Mouse (Mus musculus): ENCODE results near the gene Mecom. TPM values are rescaled to one million over a fixed set of nuclear protein-coding genes. Genes with fewer than 3 reads are reported as not detected.
A peak's percentile ranks its signal among the peaks of the same experiment; 100 is the strongest.
"Not testable (repeated sequence)": the region's sequence is repeated elsewhere in the genome, so short reads cannot be mapped to it uniquely, and the experiment has no call there.

Mecom gene
- polyA plus RNA-seq, 1 experiment from 2014 or later: 217 TPM

DNA sequence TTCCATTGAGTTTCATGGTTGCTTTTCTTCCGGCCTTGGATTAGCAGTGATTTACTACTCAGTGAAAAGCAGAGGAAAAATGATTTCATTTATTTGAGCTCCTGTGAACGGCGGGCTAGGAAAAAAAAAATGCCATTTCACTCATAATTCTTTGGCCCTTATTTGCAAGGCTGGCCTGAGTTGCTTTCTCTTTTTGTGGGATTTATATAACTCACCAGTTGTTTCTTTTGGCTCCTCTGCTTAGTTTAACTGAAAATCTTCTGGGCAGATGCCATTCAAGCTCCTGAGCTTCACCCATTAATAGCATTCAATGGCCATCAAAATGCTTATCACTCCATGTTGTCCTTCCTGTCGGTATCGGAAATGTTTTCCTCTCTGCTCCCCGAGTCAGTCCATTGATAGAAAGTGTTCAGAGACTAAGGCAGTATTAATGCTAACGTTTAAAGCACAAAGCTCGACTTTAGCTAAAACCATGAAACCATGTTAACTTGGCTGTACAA lies 304.0 kb downstream of the Mecom start:
- no peak for DNase-seq (ENCODE audit: low spot score)
- no peaks in the 10 kb centered on the region for H3K36me3 ChIP-seq
- no peak overlapping the region for H3K4me3 ChIP-seq
- H3K4me1 ChIP-seq: peaks cover 65% of the 10 kb centered on the region
- no peaks in the 10 kb centered on the region for H3K9me3 ChIP-seq (replicated peaks)
- peak overlapping the region; percentile 82 for H3K27ac ChIP-seq
- H3K27me3 ChIP-seq (ENCODE audit: low read depth, poor library complexity, severe bottlenecking): no peaks in the 10 kb centered on the region
- 63% methylated on average over 8 of the region's 8 CpGs for WGBS

DNA sequence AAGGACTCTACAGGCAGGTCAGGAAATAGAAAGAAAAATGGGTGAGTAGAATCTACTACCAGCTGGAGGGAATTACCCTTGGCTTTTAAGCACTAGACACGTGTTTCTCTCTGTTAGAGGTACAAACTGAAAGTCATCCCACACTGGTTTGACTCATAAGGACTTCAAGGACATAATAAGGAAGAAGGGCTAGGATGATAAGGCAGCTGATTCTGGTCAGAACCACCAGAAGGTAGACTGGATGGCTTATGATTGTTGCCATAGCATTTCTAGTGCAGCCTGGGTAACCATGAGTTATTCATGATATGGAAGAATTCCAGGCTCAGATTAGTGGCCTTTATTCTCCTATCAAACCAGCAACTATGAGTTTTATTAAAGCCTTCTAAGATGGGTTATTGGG lies 308.4 kb downstream of the Mecom start:
- WGBS: 76% methylated on average over 1 of the region's 1 CpGs
- H3K4me3 ChIP-seq: no peak overlapping the region
- no peaks in the 10 kb centered on the region for H3K9me3 ChIP-seq (replicated peaks)
- no peak for DNase-seq (ENCODE audit: low spot score)
- peaks cover 24% of the 10 kb centered on the region for H3K4me1 ChIP-seq
- no peak overlapping the region; the same call in 1 of the 2 replicates for H3K27ac ChIP-seq
- H3K36me3 ChIP-seq: peaks cover 26% of the 10 kb centered on the region
- no peaks in the 10 kb centered on the region for H3K27me3 ChIP-seq (ENCODE audit: low read depth, poor library complexity, severe bottlenecking)

DNA sequence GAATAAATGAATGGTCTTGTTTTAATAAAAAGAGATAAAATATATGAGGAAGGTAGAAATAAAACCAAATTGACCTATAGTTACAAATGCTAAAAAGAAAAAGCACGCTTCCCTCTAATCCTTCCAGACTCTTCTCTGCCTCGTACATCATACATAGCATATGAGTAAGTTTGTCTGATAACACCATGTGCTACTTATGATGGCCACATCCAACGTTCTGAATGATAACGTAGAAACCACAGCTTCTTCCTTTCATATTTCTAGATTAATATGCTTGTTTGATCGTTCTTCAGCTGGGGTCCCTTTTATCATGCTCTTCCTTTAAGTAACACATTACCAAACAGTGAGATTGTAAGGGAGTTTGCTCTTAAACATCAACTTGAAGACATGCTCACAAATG lies 310.3 kb downstream of the Mecom start:
- 93% methylated on average over 5 of the region's 5 CpGs for WGBS
- Histone ChIP-seq H3K27ac (no peak overlapping the region), H3K4me3 (no peak overlapping the region)

DNA sequence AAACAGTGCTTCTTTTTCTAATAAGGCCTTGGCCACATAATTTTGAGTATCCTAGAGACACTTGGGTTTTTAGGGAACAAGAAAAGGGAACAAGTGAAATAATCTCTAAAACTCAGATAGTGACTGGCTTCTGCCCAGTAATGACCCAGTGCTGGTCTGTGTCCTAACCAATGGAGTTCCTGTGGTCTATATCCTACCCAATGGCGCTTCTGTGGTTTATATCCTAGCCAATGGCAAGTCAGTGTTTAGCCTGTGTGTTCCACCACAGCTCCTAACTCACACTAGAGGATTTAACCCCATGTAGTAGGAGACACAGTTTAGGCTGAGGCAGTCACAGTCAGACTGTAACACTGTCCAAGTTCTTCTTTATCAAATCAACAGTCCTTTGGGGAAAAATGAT lies 313.8 kb downstream of the Mecom start:
- WGBS: 87% methylated on average over 1 of the region's 1 CpGs
- H3K4me1 ChIP-seq: peaks cover 13% of the 10 kb centered on the region
- peak; percentile 9 for DNase-seq (ENCODE audit: low spot score)
- no peak overlapping the region for H3K4me3 ChIP-seq
- H3K36me3 ChIP-seq: peaks cover 46% of the 10 kb centered on the region
- H3K27ac ChIP-seq: no peak overlapping the region
- no peaks in the 10 kb centered on the region for H3K27me3 ChIP-seq (ENCODE audit: low read depth, poor library complexity, severe bottlenecking)
- no peaks in the 10 kb centered on the region for H3K9me3 ChIP-seq (replicated peaks)

More for the DNA sequence above, 310.3 kb downstream of the Mecom start:
- Histone ChIP-seq H3K9me3 (replicated peaks) (no peaks in the 10 kb centered on the region), H3K4me1 (peaks cover 6% of the 10 kb centered on the region), H3K27me3 (ENCODE audit: low read depth, poor library complexity, severe bottlenecking) (no peaks in the 10 kb centered on the region), H3K36me3 (peaks cover 26% of the 10 kb centered on the region)
- no peak for DNase-seq (ENCODE audit: low spot score)

DNA sequence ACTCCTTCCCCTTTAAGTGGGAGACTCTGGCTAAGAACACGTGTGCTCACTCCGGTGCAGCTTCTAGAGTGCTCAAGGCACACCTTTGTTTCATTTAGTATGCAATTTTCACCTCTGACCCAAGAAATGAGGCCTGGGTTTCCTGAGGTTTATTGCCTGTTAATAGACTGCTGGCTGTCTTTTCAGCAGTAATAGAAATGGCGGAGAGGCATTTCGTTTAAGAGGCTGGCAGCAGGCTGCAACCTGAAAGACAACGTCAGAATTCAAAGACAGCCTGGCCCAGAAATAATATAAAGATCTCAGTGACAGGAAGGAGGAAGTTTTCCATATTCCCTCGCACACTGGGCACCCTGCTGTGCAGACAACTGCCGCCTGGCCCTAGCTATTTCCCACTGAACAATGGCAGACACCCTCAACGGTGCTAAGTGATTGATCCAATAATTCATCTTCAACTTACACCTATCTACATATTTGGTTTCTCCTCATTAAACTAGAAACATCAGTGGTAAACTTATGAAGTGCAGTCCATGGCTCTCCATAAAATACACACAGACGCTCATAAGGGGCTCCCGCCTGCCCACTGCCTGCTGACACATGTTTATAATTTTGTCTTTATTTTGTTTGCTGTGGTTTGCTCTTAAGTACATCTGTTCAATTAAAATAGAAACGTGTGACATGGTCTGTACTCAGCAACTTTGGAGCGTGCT lies 319.7 kb downstream of the Mecom start:
- Histone ChIP-seq H3K9me3 (replicated peaks) (no peaks in the 10 kb centered on the region), H3K4me1 (peaks cover 61% of the 10 kb centered on the region), H3K27me3 (ENCODE audit: low read depth, poor library complexity, severe bottlenecking) (no peaks in the 10 kb centered on the region), H3K4me3 (0 out of 2 replicates have a peak overlapping the region, but pooled peaks have one; percentile 6), H3K36me3 (peaks cover 20% of the 10 kb centered on the region), H3K27ac (peak overlapping the region; percentile 86)
- 18% methylated on average over 12 of the region's 12 CpGs for WGBS
- peak; percentile 85 for DNase-seq (ENCODE audit: low spot score)

DNA sequence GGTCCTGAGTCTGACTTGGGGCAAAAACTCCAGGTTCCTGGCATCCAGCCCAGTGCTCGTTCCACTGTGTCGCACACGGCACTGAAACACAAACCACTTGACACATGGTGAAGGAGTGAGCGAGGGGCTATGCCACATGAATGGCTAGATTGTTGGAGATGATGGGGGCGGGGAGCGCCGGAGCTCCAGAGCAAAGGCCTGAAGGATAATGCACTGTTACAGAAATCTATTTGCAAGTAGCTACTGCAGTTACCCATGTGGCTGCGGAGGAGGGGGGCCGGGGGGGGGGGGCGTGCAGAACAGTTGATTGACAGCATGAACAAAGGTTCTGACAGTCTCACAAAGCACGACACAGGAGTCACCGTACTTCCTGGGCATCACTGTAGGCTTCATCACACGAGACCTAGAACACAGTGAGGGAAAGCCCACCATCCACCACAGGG lies 320.9 kb downstream of the Mecom start:
- Histone ChIP-seq H3K9me3 (replicated peaks) (no peaks in the 10 kb centered on the region), H3K4me3 (no peak overlapping the region), H3K27ac (peak overlapping the region; percentile 86), H3K4me1 (peaks cover 73% of the 10 kb centered on the region), H3K27me3 (ENCODE audit: low read depth, poor library complexity, severe bottlenecking) (no peaks in the 10 kb centered on the region), H3K36me3 (peaks cover 17% of the 10 kb centered on the region)
- DNase-seq (ENCODE audit: low spot score): peak; percentile 61
- WGBS: 64% methylated on average over 13 of the region's 13 CpGs

DNA sequence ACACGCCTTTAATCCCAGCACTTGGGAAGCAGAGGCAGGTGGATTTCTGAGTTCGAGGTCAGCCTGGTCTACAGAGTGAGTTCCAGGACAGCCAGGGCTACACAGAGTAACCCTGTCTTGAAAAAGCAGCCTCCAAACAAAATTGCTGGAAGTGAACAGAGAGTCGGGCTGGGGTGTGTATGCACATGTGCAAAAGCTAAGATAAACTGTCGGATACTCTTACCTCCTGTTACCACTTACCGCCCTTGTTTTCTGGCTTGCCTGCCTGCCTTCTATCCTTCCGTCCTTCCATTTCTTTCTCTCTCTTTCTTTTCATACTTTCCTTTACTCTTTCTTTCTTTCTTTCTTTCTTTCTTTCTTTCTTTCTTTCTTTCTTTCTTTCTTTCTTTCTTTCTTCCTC lies 322.6 kb downstream of the Mecom start:
- peaks cover 88% of the 10 kb centered on the region for H3K4me1 ChIP-seq
- not testable (repeated sequence) for H3K36me3 ChIP-seq; H3K4me3 ChIP-seq; DNase-seq (ENCODE audit: low spot score); H3K27me3 ChIP-seq (ENCODE audit: low read depth, poor library complexity, severe bottlenecking); H3K9me3 ChIP-seq (replicated peaks)
- peak overlapping the region; percentile 86; the same call in 1 of the 2 replicates for H3K27ac ChIP-seq
- WGBS: 85% methylated on average over 6 of the region's 6 CpGs

DNA sequence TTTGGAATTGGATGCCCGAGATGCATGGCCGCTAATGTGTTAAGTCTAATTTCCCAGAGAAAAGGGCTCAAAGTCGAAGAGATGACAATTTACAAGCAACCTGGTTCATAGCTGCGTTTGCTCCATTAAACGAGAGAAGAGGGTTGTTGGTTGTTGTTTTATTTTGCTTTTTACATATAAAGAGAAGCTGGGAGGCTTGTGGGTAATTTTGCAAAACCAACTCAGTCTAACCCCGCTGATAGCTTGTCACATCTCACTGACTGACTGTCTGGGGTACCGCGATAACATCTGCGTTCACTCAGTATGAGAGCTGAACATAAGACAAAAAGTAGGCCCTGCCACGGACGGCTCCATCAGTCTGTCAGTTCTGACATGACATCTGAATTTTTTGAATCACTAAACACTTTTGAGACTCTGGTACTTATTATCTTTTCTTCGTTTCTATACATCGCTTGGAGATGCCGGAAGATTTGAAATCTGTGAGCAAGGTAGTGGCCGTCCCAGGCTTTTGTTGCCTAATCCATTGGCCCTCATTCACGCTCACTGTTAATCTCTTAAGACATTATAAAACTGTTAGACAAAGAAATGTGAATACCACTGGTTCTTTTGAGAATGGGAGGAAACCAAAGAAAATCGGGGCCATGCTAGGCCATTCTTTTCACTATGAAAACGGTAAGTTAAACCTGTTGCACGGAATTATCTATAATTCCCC lies 327.0 kb downstream of the Mecom start:
- DNase-seq (ENCODE audit: low spot score): peak; percentile 64
- no peaks in the 10 kb centered on the region for H3K36me3 ChIP-seq
- H3K4me1 ChIP-seq: peaks cover 90% of the 10 kb centered on the region
- no peak overlapping the region for H3K4me3 ChIP-seq
- WGBS: 31% methylated on average over 19 of the region's 19 CpGs
- H3K27me3 ChIP-seq (ENCODE audit: low read depth, poor library complexity, severe bottlenecking): no peaks in the 10 kb centered on the region
- peak overlapping the region; percentile 89 for H3K27ac ChIP-seq
- no peaks in the 10 kb centered on the region for H3K9me3 ChIP-seq (replicated peaks)

DNA sequence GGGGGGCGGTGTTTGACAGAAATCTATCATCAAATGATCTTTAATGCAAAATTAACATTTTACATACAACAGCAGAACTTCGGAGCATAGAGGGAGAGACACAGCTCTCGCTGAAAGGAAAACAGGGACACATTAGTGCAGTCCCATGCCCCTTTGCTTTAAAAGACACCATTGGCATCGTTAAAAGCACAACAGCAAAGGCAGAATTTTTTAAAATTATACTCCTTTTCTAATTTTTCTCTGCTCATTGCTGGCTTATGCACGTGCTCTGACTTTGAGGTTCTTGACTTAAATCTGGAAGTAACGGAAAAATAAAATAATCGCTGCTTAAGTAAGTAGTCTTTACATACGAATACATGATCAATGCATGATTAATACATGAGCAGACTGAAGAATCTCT lies 327.9 kb downstream of the Mecom start:
- Histone ChIP-seq H3K9me3 (replicated peaks) (no peaks in the 10 kb centered on the region), H3K27me3 (ENCODE audit: low read depth, poor library complexity, severe bottlenecking) (no peaks in the 10 kb centered on the region), H3K27ac (peak overlapping the region; percentile 89), H3K36me3 (no peaks in the 10 kb centered on the region), H3K4me3 (peak overlapping the region; percentile 30), H3K4me1 (peaks cover 84% of the 10 kb centered on the region)
- DNase-seq (ENCODE audit: low spot score): no peak
- 47% methylated on average over 8 of the region's 8 CpGs for WGBS

DNA sequence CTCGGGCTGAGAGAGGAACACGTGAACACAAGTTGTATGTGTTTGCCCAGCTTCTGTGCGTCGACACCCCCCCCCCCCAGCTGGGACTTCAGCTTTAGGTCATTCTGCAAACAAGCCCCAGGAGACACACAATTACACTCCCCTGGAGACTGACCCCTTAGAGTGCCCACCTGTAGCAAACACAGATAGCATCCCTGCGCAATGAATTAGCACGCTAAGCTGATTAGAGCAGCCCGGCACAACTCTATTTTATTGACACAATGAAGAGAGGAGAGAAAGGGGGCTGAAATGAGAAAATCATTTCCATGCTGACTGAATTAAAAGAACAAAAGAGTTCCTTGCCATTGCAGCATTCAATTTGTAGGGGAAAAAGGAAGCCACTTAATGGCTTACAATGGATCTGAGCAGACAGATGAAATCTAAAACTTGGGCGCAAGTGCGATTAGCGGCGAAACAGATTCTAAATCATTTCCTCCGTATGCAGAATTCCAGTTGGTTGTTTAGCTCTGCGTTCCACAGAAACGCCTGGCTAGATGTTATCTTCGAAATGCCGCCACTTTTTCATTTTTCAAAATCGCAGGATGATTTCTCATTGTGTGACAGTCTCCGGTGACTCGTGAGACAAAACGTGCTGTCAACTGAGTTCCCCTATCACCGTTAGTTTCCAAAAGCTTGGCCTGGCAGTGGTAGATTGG lies 328.5 kb downstream of the Mecom start:
- peak overlapping the region; percentile 30 for H3K4me3 ChIP-seq
- WGBS: 6% methylated on average over 21 of the region's 21 CpGs
- H3K9me3 ChIP-seq (replicated peaks): no peaks in the 10 kb centered on the region
- H3K4me1 ChIP-seq: peaks cover 87% of the 10 kb centered on the region
- no peaks in the 10 kb centered on the region for H3K27me3 ChIP-seq (ENCODE audit: low read depth, poor library complexity, severe bottlenecking)
- peak; percentile 68 for DNase-seq (ENCODE audit: low spot score)
- peak overlapping the region; percentile 89 for H3K27ac ChIP-seq
- H3K36me3 ChIP-seq: no peaks in the 10 kb centered on the region

DNA sequence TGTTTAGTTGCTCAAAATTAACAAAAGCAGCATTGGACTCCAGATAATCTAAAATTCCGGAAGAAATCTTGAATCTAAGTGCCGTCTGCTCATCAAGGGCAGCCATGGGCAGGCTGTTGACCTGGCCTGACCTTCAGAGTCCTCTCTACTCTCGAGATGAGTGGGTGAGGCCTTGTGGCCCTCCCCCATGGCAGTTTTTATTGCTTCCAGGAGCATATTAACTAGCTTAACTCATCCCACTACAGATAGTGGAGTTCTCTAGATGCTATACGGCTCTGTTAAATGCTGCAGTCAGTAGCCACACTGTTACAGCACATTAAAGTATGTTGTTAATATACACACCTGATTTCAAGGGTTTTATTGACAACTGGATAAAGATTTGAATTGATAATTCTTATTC lies 333.2 kb downstream of the Mecom start:
- H3K9me3 ChIP-seq (replicated peaks): no peaks in the 10 kb centered on the region
- H3K27ac ChIP-seq: peak overlapping the region; percentile 90
- no peaks in the 10 kb centered on the region for H3K27me3 ChIP-seq (ENCODE audit: low read depth, poor library complexity, severe bottlenecking)
- H3K4me1 ChIP-seq: peaks cover 89% of the 10 kb centered on the region
- H3K4me3 ChIP-seq: no peak overlapping the region
- no peak for DNase-seq (ENCODE audit: low spot score)
- 0 out of 2 replicates have a peak, but pooled peaks cover under 1% of the 10 kb centered on the region for H3K36me3 ChIP-seq
- 17% methylated on average over 4 of the region's 4 CpGs for WGBS

DNA sequence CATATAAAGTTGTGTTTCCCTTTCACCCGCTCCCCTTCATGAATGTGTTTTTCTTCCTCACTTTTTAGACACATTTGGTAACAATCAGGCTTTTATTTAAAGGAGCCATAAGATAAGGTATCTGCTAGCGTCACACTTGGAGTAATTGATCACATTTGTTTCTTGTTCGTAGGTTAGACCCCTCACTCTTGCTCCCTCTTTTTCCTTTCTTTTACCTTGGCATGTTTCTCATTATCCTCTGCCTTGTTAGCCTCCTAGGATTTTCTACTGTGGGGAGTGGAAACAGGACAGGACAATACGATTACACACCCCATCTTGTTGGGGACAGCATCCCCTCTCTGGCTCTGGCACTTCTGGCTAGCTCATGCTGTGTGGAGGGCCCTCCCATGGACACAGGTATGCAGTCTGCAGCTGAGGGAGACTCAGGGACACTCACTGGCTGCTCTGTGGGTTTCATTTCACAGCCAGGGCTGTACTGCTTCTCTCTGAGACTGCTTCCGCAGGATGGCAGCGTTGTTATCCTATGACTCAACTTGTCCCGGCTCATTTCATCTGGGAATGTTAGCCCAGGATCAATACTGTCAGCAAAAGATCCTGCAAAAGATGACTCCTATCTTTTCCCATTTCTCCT lies 334.2 kb downstream of the Mecom start:
- Histone ChIP-seq H3K36me3 (peaks cover 7% of the 10 kb centered on the region; the same call in 1 of the 2 replicates), H3K4me1 (peaks cover 79% of the 10 kb centered on the region), H3K9me3 (replicated peaks) (no peaks in the 10 kb centered on the region), H3K27me3 (ENCODE audit: low read depth, poor library complexity, severe bottlenecking) (no peaks in the 10 kb centered on the region), H3K4me3 (peak overlapping the region; percentile 28), H3K27ac (peak overlapping the region; percentile 90)
- DNase-seq (ENCODE audit: low spot score): peak; percentile 59
- WGBS: 10% methylated on average over 7 of the region's 7 CpGs

Data from limb, embryonic 10.5 days (tissue).